Mouse (Mus musculus): ENCODE results near the gene Gm42906. TPM values are rescaled to one million over a fixed set of nuclear protein-coding genes. Genes with fewer than 3 reads are reported as not detected.

The Gm42906 gene
- total and polyA plus RNA-seq, 3 experiments = not detected

GRCm38 (mm10) chr5:151077953-151078352 lies 350.0 kb downstream of the Gm42906 start:
- Histone ChIP-seq H3K4me2 (ENCODE audit: insufficient read depth, low read depth, poor library complexity, severe bottlenecking) (no peak overlapping the region), H3K4me3 (replicated peaks in 1 of 3; ENCODE audit: low read depth in 2 of 3, low read length in 2 of 3, poor library complexity in 1 of 3) (no peak overlapping the region), H3K79me2 (replicated peaks; ENCODE audit: control insufficient read depth, extremely low read depth, insufficient read depth, poor library complexity, severe bottlenecking) (peaks cover 46% of the 10 kb centered on the region), H3K9me3 (replicated peaks; ENCODE audit: low read length) (peaks cover 17% of the 10 kb centered on the region), H3K36me3 (replicated peaks in 1 of 2; ENCODE audit: control insufficient read depth in 1 of 2, insufficient read depth in 1 of 2, low read length in 1 of 2) (peaks cover 68 to 93% of the 10 kb centered on the region in 2 experiments), H3K9ac (ENCODE audit: insufficient read depth, low read depth) (no peak overlapping the region), H3K4me1 (ENCODE audit: control insufficient read depth in 1 of 2, insufficient read depth in 2 of 2) (no peaks in the 10 kb centered on the region), H3K27ac (ENCODE audit: insufficient read depth, low read depth) (no peak overlapping the region), H3K27me3 (replicated peaks) (no peaks in the 10 kb centered on the region)
- DNase-seq (ENCODE audit: extremely low read depth) = no peak
- in situ Hi-C loops (cut with MboI; ENCODE audit: low pct_ligation_motif_present, low pct_unique_long_range_greater_than_20kb, low sequenced_read_pairs) (no loop called here), dilution Hi-C loops (cut with MboI; ENCODE audit: extremely low pct_ligation_motif_present, extremely low pct_unique_long_range_greater_than_20kb, low sequenced_read_pairs) (no loop called here)
- TF ChIP-seq CHD2 (IDR thresholded peaks at IDR 0.05; ENCODE audit: low read length) (no peak), ELF1 (IDR thresholded peaks at IDR 0.05; ENCODE audit: low read depth, low read length) (no peak), CTCF (conservative IDR thresholded peaks at IDR 0.05 in 1 of 2, IDR thresholded peaks at IDR 0.05 in 1 of 2; ENCODE audit: low read depth in 2 of 2, low read length in 2 of 2) (no peak), USF1 (IDR thresholded peaks at IDR 0.05; ENCODE audit: low read depth, low read length) (no peak), JUND (conservative IDR thresholded peaks at IDR 0.05; ENCODE audit: low read depth, low read length) (no peak), JUN (IDR thresholded peaks at IDR 0.05; ENCODE audit: insufficient read depth, low read depth, low read length) (no peak), MAFK (IDR thresholded peaks at IDR 0.05; ENCODE audit: insufficient replicate concordance, low read length) (no peak), MAZ (IDR thresholded peaks at IDR 0.05; ENCODE audit: low read depth, low read length) (no peak), USF2 (conservative IDR thresholded peaks at IDR 0.05; ENCODE audit: low read depth, low read length) (no peak), MAX (IDR thresholded peaks at IDR 0.05; ENCODE audit: low read length) (no peak), GABPA (IDR thresholded peaks at IDR 0.05; ENCODE audit: insufficient replicate concordance, low read depth, low read length) (no peak), TCF12 (IDR thresholded peaks at IDR 0.05; ENCODE audit: low read depth, low read length) (no peak), ETS1 (conservative IDR thresholded peaks at IDR 0.05; ENCODE audit: low read depth, low read length) (no peak), HCFC1 (IDR thresholded peaks at IDR 0.05; ENCODE audit: low read depth, low read length) (no peak), E2F4 (IDR thresholded peaks at IDR 0.05; ENCODE audit: insufficient replicate concordance, low read depth, low read length) (no peak), MYC (IDR thresholded peaks at IDR 0.05; ENCODE audit: low read depth, low read length) (no peak), NELFE (IDR thresholded peaks at IDR 0.05; ENCODE audit: low read depth, low read length) (no peak)

- dilution Hi-C loops (cut with MboI; ENCODE audit: extremely low pct_ligation_motif_present, extremely low pct_unique_long_range_greater_than_20kb, low sequenced_read_pairs) = no loop called here
Observed at GRCm38 (mm10) chr5:151076917-151077316, 351.0 kb downstream of the Gm42906 start.

More at GRCm38 (mm10) chr5:151076917-151077316, 351.0 kb downstream of the Gm42906 start:
- TF ChIP-seq ZNF384 (IDR thresholded peaks at IDR 0.05; ENCODE audit: low read depth, low read length) (no peak), BHLHE40 (IDR thresholded peaks at IDR 0.05; ENCODE audit: low read depth, low read length) (no peak), ELF1 (IDR thresholded peaks at IDR 0.05; ENCODE audit: low read depth, low read length) (no peak), USF2 (conservative IDR thresholded peaks at IDR 0.05; ENCODE audit: low read depth, low read length) (no peak), ETS1 (conservative IDR thresholded peaks at IDR 0.05; ENCODE audit: low read depth, low read length) (no peak), CHD1 (IDR thresholded peaks at IDR 0.05; ENCODE audit: low read depth, low read length) (no peak)
- no peak overlapping the region for H3K4me3 ChIP-seq (replicated peaks in 1 of 3; ENCODE audit: low read depth in 2 of 3, low read length in 2 of 3, poor library complexity in 1 of 3)
- peaks cover 67 to 93% of the 10 kb centered on the region in 2 experiments for H3K36me3 ChIP-seq (replicated peaks in 1 of 2; ENCODE audit: control insufficient read depth in 1 of 2, insufficient read depth in 1 of 2, low read length in 1 of 2)
- H3K27me3 ChIP-seq (replicated peaks) = no peaks in the 10 kb centered on the region
- no peak for DNase-seq (ENCODE audit: extremely low read depth)
- no peak overlapping the region for H3K9ac ChIP-seq (ENCODE audit: insufficient read depth, low read depth)
- in situ Hi-C loops (cut with MboI; ENCODE audit: low pct_ligation_motif_present, low pct_unique_long_range_greater_than_20kb, low sequenced_read_pairs) = no loop called here
- no peaks in the 10 kb centered on the region for H3K4me1 ChIP-seq (ENCODE audit: control insufficient read depth in 1 of 2, insufficient read depth in 2 of 2)
- H3K9me3 ChIP-seq (replicated peaks; ENCODE audit: low read length) = peaks cover 17% of the 10 kb centered on the region
- H3K4me2 ChIP-seq (ENCODE audit: insufficient read depth, low read depth, poor library complexity, severe bottlenecking) = no peak overlapping the region
- H3K27ac ChIP-seq (ENCODE audit: insufficient read depth, low read depth) = no peak overlapping the region
- H3K79me2 ChIP-seq (replicated peaks; ENCODE audit: control insufficient read depth, extremely low read depth, insufficient read depth, poor library complexity, severe bottlenecking) = peaks cover 48% of the 10 kb centered on the region
